Mouse (Mus musculus) brain, embryonic 14.5 days (tissue): ENCODE data around the gene Lsm10. TPM values are rescaled to one million over a fixed set of nuclear protein-coding genes. Genes with fewer than 3 reads are reported as not detected.
"Not testable (repeated sequence)": the region's sequence is repeated elsewhere in the genome, so short reads cannot be mapped to it uniquely, and the experiment has no call there.

ENCODE experiments used
- DNase-seq: peaks from one replicate; pipeline ENCODE4 v3.0.0-alpha.2; 2011; ENCODE audit warnings: low read depth
- CTCF ChIP-seq: fragments of 200-500 bp; IDR thresholded peaks from 2 replicates; pipeline ENCODE4 v1.5.1; 2012; ENCODE audit warnings: inconsistent platforms, mild to moderate bottlenecking, moderate library complexity, borderline replicate concordance; ENCODE audit not compliant: insufficient read depth, insufficient read length; ENCODE audit errors: extremely low read depth
- POLR2A ChIP-seq: fragments of 200-500 bp; IDR thresholded peaks from 2 replicates; pipeline ENCODE4 v1.6.1; 2012; ENCODE audit warnings: mild to moderate bottlenecking, inconsistent platforms, borderline replicate concordance; ENCODE audit not compliant: poor library complexity, insufficient read depth, insufficient read length, severe bottlenecking; ENCODE audit errors: extremely low read depth
- polyA plus RNA-seq: library from polyadenylated mRNA; depleted of rRNA; stranded (reverse); fragments of >200 nt; gene quantifications from 2 replicates; pipeline ENCODE4 v1.2.3, GENCODE M21; 2012

Lsm10 gene
- polyA plus RNA-seq, 1 experiment: 53.6 TPM

GRCm38 (mm10) chr4:126079266-126079665 lies 17.2 kb upstream of the Lsm10 start:
- no peak for DNase-seq
- TF ChIP-seq POLR2A (no peak), CTCF (no peak)

GRCm38 (mm10) chr4:126081601-126082000 lies 14.8 kb upstream of the Lsm10 start:
- no peak for DNase-seq
- TF ChIP-seq POLR2A (no peak), CTCF (no peak)

GRCm38 (mm10) chr4:126083021-126083420 lies 13.4 kb upstream of the Lsm10 start:
- DNase-seq: no peak
- TF ChIP-seq POLR2A (no peak), CTCF (no peak)

- TF ChIP-seq POLR2A: no peak
- no peak for TF ChIP-seq CTCF
- no peak for DNase-seq
These were observed 12.0 kb upstream of the Lsm10 start for GRCm38 (mm10) chr4:126084382-126084781.

- DNase-seq: peak; percentile 90
- TF ChIP-seq POLR2A (no peak), CTCF (peak; percentile 93)
These were observed 10.3 kb upstream of the Lsm10 start for GRCm38 (mm10) chr4:126085996-126086576.

- TF ChIP-seq CTCF: no peak
- TF ChIP-seq POLR2A: no peak
- no peak for DNase-seq
These were observed 6.1 kb upstream of the Lsm10 start for GRCm38 (mm10) chr4:126090101-126090847.

- TF ChIP-seq POLR2A (no peak), CTCF (no peak)
These were observed 5.6 kb upstream of the Lsm10 start for GRCm38 (mm10) chr4:126090848-126091124.

GRCm38 (mm10) chr4:126091873-126092272 lies 4.5 kb upstream of the Lsm10 start:
- no peak for DNase-seq
- TF ChIP-seq POLR2A: no peak
- no peak for TF ChIP-seq CTCF

More at GRCm38 (mm10) chr4:126090848-126091124, 5.6 kb upstream of the Lsm10 start:
- DNase-seq: no peak

GRCm38 (mm10) chr4:126095622-126096430 lies 597 bp upstream of the Lsm10 start:
- DNase-seq: not testable (repeated sequence)

GRCm38 (mm10) chr4:126097711-126098253 lies 1.4 kb downstream of the Lsm10 start:
- no peak for DNase-seq
- no peak for TF ChIP-seq CTCF
- TF ChIP-seq POLR2A: no peak

GRCm38 (mm10) chr4:126099365-126099764 lies 2.9 kb downstream of the Lsm10 start:
- DNase-seq: no peak
- TF ChIP-seq POLR2A: no peak
- TF ChIP-seq CTCF: no peak
